Mouse (Mus musculus) layer of hippocampus, postnatal 36 days (tissue): ENCODE measurements around the gene Hnrnpk. TPM values are rescaled to one million over a fixed set of nuclear protein-coding genes. Genes with fewer than 3 reads are reported as not detected.
A peak's percentile ranks its signal among the peaks of the same experiment; 100 is the strongest.
"Not testable (repeated sequence)": the region's sequence is repeated elsewhere in the genome, so short reads cannot be mapped to it uniquely, and the experiment has no call there.

Experiments used
- DNase-seq, 2 experiments: peaks; one replicate each; pipeline ENCODE4 v3.0.0; 2022
- total RNA-seq, 2 experiments: library from RNA; stranded (reverse); gene quantifications; 2 replicates each; pipeline ENCODE4 v1.2.3; 2021

Hnrnpk gene
- total RNA-seq = 100 to 1,000 TPM; 670 to 686 TPM

- DNase-seq = not testable (repeated sequence)
Observed at GRCm38 (mm10) chr13:58403243-58403642, at the start of gene Hnrnpk. Hnrnpk (minus strand) TSS chr13:58403343.

DNA sequence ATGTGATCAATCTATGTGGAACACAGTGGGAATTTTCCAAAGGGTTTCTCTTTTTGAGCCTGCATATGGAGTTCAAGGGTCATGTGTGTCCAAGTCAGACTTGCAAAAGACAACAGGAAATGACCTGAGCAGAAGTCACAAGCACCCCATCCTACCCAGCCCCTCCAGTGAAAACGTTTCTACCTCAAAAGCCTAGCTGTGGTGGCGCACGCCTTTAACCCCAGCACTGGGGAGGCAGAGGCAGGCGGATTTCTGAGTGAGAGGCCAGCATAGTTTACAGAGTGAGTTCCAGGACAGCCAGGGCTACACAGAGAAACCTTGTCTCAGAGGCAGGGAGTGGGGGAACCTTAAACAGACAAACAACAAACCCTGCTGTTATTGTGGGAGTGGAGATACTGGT lies 49.1 kb upstream of the Hnrnpk start:
- no peak for DNase-seq

GRCm38 (mm10) chr13:58450459-58451182 lies 47.5 kb upstream of the Hnrnpk start:
- no peak for DNase-seq

- DNase-seq = no peak
Observed at GRCm38 (mm10) chr13:58446541-58446940, 43.4 kb upstream of the Hnrnpk start.

DNA sequence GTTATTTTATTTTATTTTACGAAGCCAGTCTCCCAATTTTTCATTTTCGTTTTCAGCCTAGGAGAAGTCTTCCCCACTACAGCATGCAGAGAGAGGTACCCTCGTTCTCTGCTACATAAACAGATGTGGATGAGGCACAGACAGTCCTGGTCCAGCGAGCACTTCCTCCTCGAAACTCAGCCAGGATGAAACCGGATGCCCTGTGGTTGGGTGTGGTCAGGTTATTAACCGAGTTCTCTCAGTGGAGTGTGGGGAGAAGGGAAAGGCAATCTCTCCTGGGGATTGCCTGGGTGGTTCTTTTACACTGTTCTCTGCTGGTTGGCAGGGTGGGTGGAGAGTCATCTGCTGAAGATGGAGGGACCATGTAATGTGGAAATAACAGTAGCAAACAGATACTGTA lies 40.6 kb upstream of the Hnrnpk start:
- DNase-seq = no peak

DNA sequence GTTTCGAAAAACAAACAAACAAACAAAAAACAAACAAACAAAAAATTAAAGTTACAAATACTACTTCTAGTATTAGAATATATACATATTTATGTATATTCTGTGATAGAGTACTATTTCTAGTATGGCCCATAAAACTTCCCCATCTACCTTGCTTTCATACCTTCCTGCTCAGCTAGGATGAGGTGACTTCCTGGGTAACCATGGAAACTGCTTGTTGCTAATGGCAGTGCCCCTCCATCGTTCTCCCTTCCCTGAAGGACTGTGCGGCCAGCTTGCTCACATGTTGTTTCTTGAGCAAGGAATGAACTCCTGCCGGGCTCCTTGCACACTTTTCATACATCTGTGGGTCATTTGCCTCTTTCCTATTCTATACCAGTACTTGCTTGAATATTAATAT lies 40.2 kb upstream of the Hnrnpk start:
- no peak for DNase-seq

- no peak for DNase-seq
Observed at GRCm38 (mm10) chr13:58439716-58440115, 36.6 kb upstream of the Hnrnpk start.

GRCm38 (mm10) chr13:58423061-58423660 lies 20.0 kb upstream of the Hnrnpk start:
- DNase-seq = no peak

- no peak for DNase-seq
Observed at GRCm38 (mm10) chr13:58422242-58422641, 19.1 kb upstream of the Hnrnpk start.

GRCm38 (mm10) chr13:58421026-58421425 lies 17.9 kb upstream of the Hnrnpk start:
- no peak for DNase-seq

- DNase-seq = no peak
Observed at GRCm38 (mm10) chr13:58419266-58419665, 16.1 kb upstream of the Hnrnpk start.

- DNase-seq = no peak
Observed at GRCm38 (mm10) chr13:58418656-58419055, 15.5 kb upstream of the Hnrnpk start.

DNA sequence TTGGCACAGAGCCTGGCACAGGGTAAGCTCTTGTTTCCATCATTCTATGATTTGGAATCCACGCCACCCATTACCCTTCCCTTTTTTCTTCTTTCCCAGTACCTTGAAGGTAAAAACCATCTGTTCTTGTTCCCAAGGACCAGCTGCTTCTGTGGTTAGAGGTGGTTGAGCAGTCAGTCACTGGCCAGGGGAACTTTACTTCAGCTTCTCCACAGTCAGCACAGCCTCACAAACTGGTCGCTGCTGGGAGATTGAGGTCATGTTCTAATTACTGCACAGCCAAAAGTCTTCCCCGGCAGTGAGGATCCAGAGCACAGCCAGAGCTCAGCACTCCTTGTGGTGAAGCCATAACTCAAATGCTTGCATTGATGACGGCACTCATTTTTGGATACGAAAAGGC lies 12.7 kb upstream of the Hnrnpk start:
- no peak for DNase-seq

DNA sequence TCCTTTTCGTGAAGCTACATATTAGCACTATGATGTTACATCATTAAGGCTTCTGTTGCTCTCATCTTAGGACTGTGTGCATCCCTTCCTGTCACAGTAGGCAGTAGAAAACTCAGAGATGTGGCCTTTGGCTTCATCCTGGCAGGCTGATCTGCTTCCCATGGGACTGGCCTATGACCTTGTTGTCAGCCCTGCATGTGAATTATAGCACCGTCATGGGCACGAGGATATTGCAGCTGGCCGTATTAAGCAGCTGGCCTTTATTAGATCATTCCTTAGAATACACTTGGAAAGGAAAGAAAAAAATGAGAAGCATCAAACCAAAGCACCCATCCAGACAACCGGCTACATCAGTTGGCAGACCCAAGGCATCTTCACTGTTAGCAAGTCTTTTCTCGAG lies 12.2 kb upstream of the Hnrnpk start:
- DNase-seq = no peak

GRCm38 (mm10) chr13:58411073-58411472 lies 7.9 kb upstream of the Hnrnpk start:
- no peak for DNase-seq

GRCm38 (mm10) chr13:58402744-58403110 lies 416 bp downstream of the Hnrnpk start:
- DNase-seq = no peak

DNA sequence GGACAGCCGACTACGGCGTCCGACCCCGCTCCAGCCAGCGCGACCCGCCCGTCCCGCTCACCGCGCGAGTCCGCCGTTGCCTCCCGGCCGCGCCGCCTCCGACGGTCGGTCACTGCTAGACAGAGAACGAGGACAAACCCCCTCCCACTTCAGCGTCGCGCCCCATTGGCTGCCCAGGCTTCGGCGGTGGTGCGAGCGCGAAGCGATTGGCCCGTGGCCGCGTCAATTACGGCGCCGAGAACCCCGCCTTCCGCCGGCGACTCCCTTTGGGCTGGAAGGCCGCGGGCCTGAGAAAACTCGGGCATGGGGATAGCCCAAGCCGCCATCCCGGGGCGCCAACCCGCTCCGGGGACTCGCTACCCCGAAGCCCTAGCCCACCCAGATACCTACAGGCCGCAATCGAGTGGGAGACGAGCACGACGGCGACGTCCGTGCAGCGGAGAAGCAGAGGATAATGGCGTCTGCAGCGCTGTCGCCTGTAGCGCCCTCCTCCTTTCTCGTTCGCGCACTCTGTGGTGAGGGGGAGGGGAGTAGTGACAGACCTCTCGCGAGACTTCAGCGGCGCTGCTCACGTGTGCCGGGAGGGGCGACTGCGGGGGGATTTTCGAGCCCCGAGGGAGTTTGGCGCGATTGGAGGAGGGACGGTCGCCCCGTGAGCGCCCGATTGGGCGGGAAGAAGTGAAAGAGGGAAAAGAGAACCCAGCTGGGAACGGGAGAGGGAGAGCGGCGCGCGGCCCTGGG lies 970 bp downstream of the Hnrnpk start, which contains the start of gene Rmi1:
Gene Rmi1, plus strand, starts transcription at position 246 of the 741 bp plus-strand sequence.
- DNase-seq = peak; percentile 98

DNA sequence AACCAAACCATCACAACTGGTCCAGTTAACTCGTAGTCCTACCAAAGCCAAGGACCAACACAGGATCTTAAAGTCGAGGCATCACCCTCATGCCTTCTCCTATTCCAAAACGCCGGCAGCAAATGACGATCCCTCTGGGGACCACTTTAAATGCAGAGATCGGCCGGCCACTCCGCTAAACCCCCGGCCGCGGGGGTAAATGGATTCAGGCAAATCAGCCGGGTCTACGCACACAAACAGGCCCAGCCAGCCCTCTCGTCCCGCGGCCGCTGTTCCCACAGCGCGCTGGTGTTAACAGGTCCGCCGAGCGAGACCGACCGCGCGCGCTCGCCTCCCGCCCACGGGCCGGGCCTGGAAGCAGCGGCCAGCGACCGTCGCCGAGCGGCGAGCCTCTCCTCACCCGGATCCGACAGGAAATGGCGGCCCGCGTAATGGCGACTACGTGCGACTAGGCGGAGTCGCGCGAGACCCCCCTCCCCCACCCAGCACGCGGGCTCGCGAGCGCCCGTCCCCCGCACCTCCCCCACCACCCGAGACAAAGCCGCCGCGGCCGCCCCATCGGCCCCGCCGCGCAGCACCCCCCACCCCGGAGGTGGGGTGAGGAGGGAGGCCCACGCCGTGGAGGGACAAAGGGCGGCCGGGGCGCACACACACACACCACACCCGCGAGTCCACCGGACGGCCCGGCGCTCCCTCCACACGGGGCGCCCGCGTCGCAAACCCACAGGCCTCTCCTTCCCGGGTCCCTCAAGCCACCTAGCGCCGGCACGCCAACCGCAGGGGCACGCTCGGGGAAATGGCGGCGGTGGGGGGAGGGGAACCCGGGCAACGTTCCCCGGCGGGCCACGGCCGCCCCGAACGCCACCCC lies 1.8 kb downstream of the Hnrnpk start:
- peak; percentile 69 to 73 for DNase-seq

DNA sequence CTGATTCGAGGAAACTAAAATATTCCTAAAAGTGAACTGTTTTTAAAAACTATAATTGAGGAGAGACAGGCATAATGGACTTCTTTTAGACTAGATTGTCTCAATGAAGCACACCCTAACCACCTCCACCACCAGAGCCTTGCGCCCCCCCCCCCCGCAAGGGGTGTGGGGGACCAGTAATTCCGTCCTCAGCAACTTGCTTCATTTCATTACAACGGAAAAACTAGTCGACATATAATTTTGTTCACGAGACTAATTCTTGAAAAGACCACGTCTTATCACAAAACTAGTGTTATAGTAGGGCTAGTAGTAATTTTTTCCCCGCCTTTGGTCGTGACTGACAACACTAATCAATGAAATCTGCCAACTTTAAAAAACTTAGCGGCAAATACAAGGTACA lies 2.6 kb downstream of the Hnrnpk start:
- no peak for DNase-seq

- no peak for DNase-seq
Observed at GRCm38 (mm10) chr13:58397651-58398050, 5.5 kb downstream of the Hnrnpk start.

DNA sequence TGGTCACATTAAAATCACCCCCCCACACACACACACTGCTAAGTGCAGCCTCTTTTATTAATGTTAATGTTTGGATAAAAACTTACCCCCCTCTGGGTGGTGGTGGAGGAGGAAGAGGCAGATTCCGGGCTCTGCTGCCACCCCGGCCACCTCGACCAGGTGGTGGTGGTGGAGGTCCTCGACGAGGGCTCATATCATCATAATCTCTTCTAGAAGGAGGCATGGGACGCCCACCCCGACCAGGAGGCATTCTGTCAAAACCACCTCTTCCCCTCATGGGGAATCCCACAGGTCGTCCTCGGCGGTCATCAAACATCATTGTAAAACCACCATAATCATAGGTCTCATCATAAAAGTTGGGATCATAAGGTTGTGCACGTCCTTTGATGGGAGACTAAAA lies 8.8 kb downstream of the Hnrnpk start:
- not testable (repeated sequence) for DNase-seq

- no peak for DNase-seq
Observed at GRCm38 (mm10) chr13:58389324-58389951, 13.7 kb downstream of the Hnrnpk start.
